1 mouse cellular context compared by ENCODE assay signal in genomic region chr3:108086470-108086979, GRCm38 (mm10).
TF ChIP-seq lines count a peak whose summit lies in the region.

Gene Ampd2, minus strand, starts transcription at chr3:108086651.

TF ChIP-seq in CH12.LX, 34 proteins besides CTCF, POLR2A, EP300 and RAD21 (continued from another document):
- TF ChIP-seq BHLHE40 (IDR thresholded peaks at IDR 0.05; ENCODE audit: low read depth, low read length) (no peak), MAZ (IDR thresholded peaks at IDR 0.05; ENCODE audit: low read depth, low read length) (no peak), ZKSCAN1 (IDR thresholded peaks at IDR 0.05; ENCODE audit: borderline replicate concordance, low read depth, low read length) (no peak), MYC (IDR thresholded peaks at IDR 0.05; ENCODE audit: low read depth, low read length) (peak; percentile 99), SMC3 (IDR thresholded peaks at IDR 0.05; ENCODE audit: low read depth, low read length) (no peak), KAT2A (IDR thresholded peaks at IDR 0.05; ENCODE audit: insufficient replicate concordance, low read length) (no peak), GABPA (IDR thresholded peaks at IDR 0.05; ENCODE audit: insufficient replicate concordance, low read depth, low read length) (no peak)
